Mouse (Mus musculus): ENCODE measurements at regions not wholly inside any gene's neighbourhood (a gene's known extent, or its start where the extent isn't known, plus 50 kb on each side); places are given as distances from the start of the nearest gene placed in this dataset.
"Not testable (repeated sequence)": the region's sequence is repeated elsewhere in the genome, so short reads cannot be mapped to it uniquely, and the experiment has no call there.

- Histone ChIP-seq H3K9ac (replicated peaks) (no peak overlapping the region), H3K4me2 (ENCODE audit: low read depth, low read length) (no peak overlapping the region), H3K27ac (ENCODE audit: low read depth) (no peak overlapping the region), H3K4me1 (ENCODE audit: insufficient read depth) (no peaks in the 10 kb centered on the region), H3K4me3 (ENCODE audit: low read depth, low read length) (no peak overlapping the region), H3K36me3 (replicated peaks; ENCODE audit: insufficient read depth, low read length) (no peaks in the 10 kb centered on the region), H3K27me3 (ENCODE audit: insufficient read depth, low read length) (no peaks in the 10 kb centered on the region), H3K9me3 (ENCODE audit: low read length) (no peaks in the 10 kb centered on the region)
- WGBS (ENCODE audit: insufficient replicate concordance), result 76% methylated on average over 4 of the region's 4 CpGs
- no peak for ATAC-seq
- no peak for DNase-seq
- no peak for TF ChIP-seq CTCF (IDR thresholded peaks at IDR 0.05; ENCODE audit: low read depth)
- no peak for TF ChIP-seq EP300 (IDR thresholded peaks at IDR 0.05; ENCODE audit: low read depth)
Measured at GRCm38 (mm10) chr3:31508471-31508870, 198.3 kb upstream of the Slc7a14 start.

- ATAC-seq, result no peak
- no peaks in the 10 kb centered on the region for H3K9me3 ChIP-seq (ENCODE audit: low read length)
- WGBS (ENCODE audit: insufficient replicate concordance), result 65% methylated on average over 10 of the region's 10 CpGs
Measured at GRCm38 (mm10) chr3:31499201-31499968, 189.2 kb upstream of the Slc7a14 start.

GRCm38 (mm10) chr3:31495287-31495686 is 185.1 kb upstream of the Slc7a14 start:
- Histone ChIP-seq H3K4me1 (ENCODE audit: insufficient read depth) (no peaks in the 10 kb centered on the region), H3K4me3 (ENCODE audit: low read depth, low read length) (no peak overlapping the region), H3K36me3 (replicated peaks; ENCODE audit: insufficient read depth, low read length) (no peaks in the 10 kb centered on the region), H3K27me3 (ENCODE audit: insufficient read depth, low read length) (no peaks in the 10 kb centered on the region), H3K27ac (ENCODE audit: low read depth) (no peak overlapping the region), H3K9me3 (ENCODE audit: low read length) (no peaks in the 10 kb centered on the region), H3K4me2 (ENCODE audit: low read depth, low read length) (no peak overlapping the region), H3K9ac (replicated peaks) (no peak overlapping the region)
- WGBS (ENCODE audit: insufficient replicate concordance), result 76% methylated on average over 1 of the region's 1 CpGs
- ATAC-seq, result no peak
- TF ChIP-seq CTCF (IDR thresholded peaks at IDR 0.05; ENCODE audit: low read depth) (no peak), EP300 (IDR thresholded peaks at IDR 0.05; ENCODE audit: low read depth) (no peak)
- no peak for DNase-seq

More at GRCm38 (mm10) chr3:31499201-31499968, 189.2 kb upstream of the Slc7a14 start:
- Histone ChIP-seq H3K27me3 (ENCODE audit: insufficient read depth, low read length) (no peaks in the 10 kb centered on the region), H3K36me3 (replicated peaks; ENCODE audit: insufficient read depth, low read length) (no peaks in the 10 kb centered on the region), H3K4me1 (ENCODE audit: insufficient read depth) (no peaks in the 10 kb centered on the region), H3K9ac (replicated peaks) (no peak overlapping the region), H3K4me3 (ENCODE audit: low read depth, low read length) (no peak overlapping the region), H3K27ac (ENCODE audit: low read depth) (no peak overlapping the region), H3K4me2 (ENCODE audit: low read depth, low read length) (no peak overlapping the region)
- TF ChIP-seq EP300 (IDR thresholded peaks at IDR 0.05; ENCODE audit: low read depth) (no peak), CTCF (IDR thresholded peaks at IDR 0.05; ENCODE audit: low read depth) (no peak)
- DNase-seq, result no peak

- DNase-seq (no peak), ATAC-seq (no peak)
- H3K36me3 ChIP-seq (replicated peaks; ENCODE audit: insufficient read depth, low read length), result no peaks in the 10 kb centered on the region
- H3K9ac ChIP-seq (replicated peaks), result no peak overlapping the region
- H3K4me1 ChIP-seq (ENCODE audit: insufficient read depth), result no peaks in the 10 kb centered on the region
- WGBS (ENCODE audit: insufficient replicate concordance), result 84% methylated on average over 1 of the region's 1 CpGs
- H3K27me3 ChIP-seq (ENCODE audit: insufficient read depth, low read length), result no peaks in the 10 kb centered on the region
- TF ChIP-seq EP300 (IDR thresholded peaks at IDR 0.05; ENCODE audit: low read depth) (no peak), CTCF (IDR thresholded peaks at IDR 0.05; ENCODE audit: low read depth) (no peak)
- no peak overlapping the region for H3K4me2 ChIP-seq (ENCODE audit: low read depth, low read length)
- no peaks in the 10 kb centered on the region for H3K9me3 ChIP-seq (ENCODE audit: low read length)
- no peak overlapping the region for H3K4me3 ChIP-seq (ENCODE audit: low read depth, low read length)
- H3K27ac ChIP-seq (ENCODE audit: low read depth), result no peak overlapping the region
Measured at GRCm38 (mm10) chr3:31494706-31495105, 184.5 kb upstream of the Slc7a14 start.

GRCm38 (mm10) chr3:31491736-31492135 is 181.6 kb upstream of the Slc7a14 start:
- not testable (repeated sequence) for H3K27me3 ChIP-seq (ENCODE audit: insufficient read depth, low read length); H3K27ac ChIP-seq (ENCODE audit: low read depth); H3K9ac ChIP-seq (replicated peaks); H3K4me1 ChIP-seq (ENCODE audit: insufficient read depth); H3K4me3 ChIP-seq (ENCODE audit: low read depth, low read length); H3K9me3 ChIP-seq (ENCODE audit: low read length); DNase-seq; ATAC-seq; H3K36me3 ChIP-seq (replicated peaks; ENCODE audit: insufficient read depth, low read length); H3K4me2 ChIP-seq (ENCODE audit: low read depth, low read length)
- 74% methylated on average over 1 of the region's 1 CpGs for WGBS (ENCODE audit: insufficient replicate concordance)

GRCm38 (mm10) chr3:31487596-31487995 is 177.4 kb upstream of the Slc7a14 start:
- TF ChIP-seq EP300 (IDR thresholded peaks at IDR 0.05; ENCODE audit: low read depth) (no peak), CTCF (IDR thresholded peaks at IDR 0.05; ENCODE audit: low read depth) (no peak)
- Histone ChIP-seq H3K4me3 (ENCODE audit: low read depth, low read length) (no peak overlapping the region), H3K27me3 (ENCODE audit: insufficient read depth, low read length) (no peaks in the 10 kb centered on the region), H3K4me1 (ENCODE audit: insufficient read depth) (no peaks in the 10 kb centered on the region), H3K4me2 (ENCODE audit: low read depth, low read length) (no peak overlapping the region), H3K9ac (replicated peaks) (no peak overlapping the region), H3K27ac (ENCODE audit: low read depth) (no peak overlapping the region), H3K9me3 (ENCODE audit: low read length) (no peaks in the 10 kb centered on the region), H3K36me3 (replicated peaks; ENCODE audit: insufficient read depth, low read length) (no peaks in the 10 kb centered on the region)
- no peak for ATAC-seq
- 72% methylated on average over 6 of the region's 6 CpGs for WGBS (ENCODE audit: insufficient replicate concordance)
- no peak for DNase-seq

All from liver, postnatal 0 days (tissue).